Mouse (Mus musculus) liver, postnatal 0 days (tissue): Measurements from ENCODE around the gene Nectin2.

Experiments used
- CTCF ChIP-seq: sonication (generic); IDR thresholded peaks from 2 replicates; pipeline ENCODE4 v1.5.1; 2016; ENCODE audit warnings: antibody characterized with exemption, low read depth
- EP300 ChIP-seq: IDR thresholded peaks from 2 replicates; pipeline ENCODE4 v1.6.1; 2016; ENCODE audit warnings: antibody characterized with exemption, low read depth, mild to moderate bottlenecking

GRCm38 (mm10) chr7:19770375-19770754, 20.1 kb upstream of the Nectin2 start:
- TF ChIP-seq EP300 (no peak), CTCF (no peak)
